8 mouse cellular contexts compared by ENCODE assay signal in genomic region chr11:84764527-84764961, GRCm38 (mm10). TPM values are rescaled to one million over a fixed set of nuclear protein-coding genes. Genes with fewer than 3 reads are reported as not detected.
DNase-seq lines count a peak whose midpoint lies in the region; ATAC-seq and TF ChIP-seq lines count a peak whose summit lies in the region.

No protein-coding gene starts in this region.

- no peak for ATAC-seq in forebrain, postnatal 0 days
- no peak for ATAC-seq in hindbrain, embryonic 14.5 days (ENCODE audit: low FRiP score)

- H3K27me3 ChIP-seq in forebrain, embryonic 10.5 days (ENCODE audit: poor library complexity, severe bottlenecking) = peaks cover 100% of the 10 kb centered on the region
- peaks cover 28% of the 10 kb centered on the region for H3K27me3 ChIP-seq in forebrain, postnatal 0 days (ENCODE audit: insufficient read depth, low read length)
- H3K27me3 ChIP-seq in hindbrain, embryonic 14.5 days (ENCODE audit: control insufficient read depth, insufficient read depth, low read length) = no peaks in the 10 kb centered on the region

- no peak for DNase-seq in forebrain, embryonic 10.5 days (ENCODE audit: extremely low spot score, low spot score)
- no peak for DNase-seq in forebrain, postnatal 0 days
- DNase-seq in embryo, embryonic 11 days = peak; percentile 59
- DNase-seq in hindbrain, embryonic 14.5 days (ENCODE audit: low spot score) = no peak
- peak; percentile 72 for DNase-seq in mesoderm, embryonic 11.5 days (ENCODE audit: low read depth, low spot score)
- no peak for DNase-seq in thymus, postnatal 36 days
- no peak for DNase-seq in frontal cortex, postnatal 36 days (ENCODE audit: low spot score in 2 of 2)
- no peak for DNase-seq in spleen, adult 12 weeks (ENCODE audit: low spot score)

- H3K4me3 ChIP-seq in forebrain, embryonic 10.5 days = peak overlapping the region; percentile 37
- no peak overlapping the region for H3K4me3 ChIP-seq in forebrain, postnatal 0 days (ENCODE audit: low read depth, low read length)
- no peak overlapping the region for H3K4me3 ChIP-seq in hindbrain, embryonic 14.5 days (replicated peaks; ENCODE audit: low read length)

- no peaks in the 10 kb centered on the region for H3K9me3 ChIP-seq in forebrain, embryonic 10.5 days
- H3K9me3 ChIP-seq in forebrain, postnatal 0 days (ENCODE audit: low read length) = no peaks in the 10 kb centered on the region
- H3K9me3 ChIP-seq in hindbrain, embryonic 14.5 days (ENCODE audit: control insufficient read depth, low read length) = no peaks in the 10 kb centered on the region

- H3K9ac ChIP-seq in forebrain, postnatal 0 days = no peak overlapping the region
- H3K9ac ChIP-seq in hindbrain, embryonic 14.5 days = no peak overlapping the region

- no peak for TF ChIP-seq CTCF in forebrain, postnatal 0 days (IDR thresholded peaks at IDR 0.05; ENCODE audit: low read depth)

- WGBS in forebrain, embryonic 10.5 days = 4% methylated on average over 21 of the region's 21 CpGs
- WGBS in forebrain, postnatal 0 days = 5% methylated on average over 20 of the region's 21 CpGs
- WGBS in hindbrain, embryonic 14.5 days = under 1% methylated on average over 21 of the region's 21 CpGs

- H3K27ac ChIP-seq in forebrain, embryonic 10.5 days = peak overlapping the region; percentile 56
- H3K27ac ChIP-seq in forebrain, postnatal 0 days (ENCODE audit: low read depth, low read length) = no peak overlapping the region
- H3K27ac ChIP-seq in hindbrain, embryonic 14.5 days = peak overlapping the region; percentile 45; the same call in 1 of the 2 replicates

- H3K36me3 ChIP-seq in forebrain, embryonic 10.5 days (replicated peaks) = no peaks in the 10 kb centered on the region
- no peaks in the 10 kb centered on the region for H3K36me3 ChIP-seq in forebrain, postnatal 0 days (ENCODE audit: insufficient read depth)
- no peaks in the 10 kb centered on the region for H3K36me3 ChIP-seq in hindbrain, embryonic 14.5 days (replicated peaks; ENCODE audit: control insufficient read depth, insufficient read depth)

- peaks cover 61% of the 10 kb centered on the region for H3K4me1 ChIP-seq in forebrain, embryonic 10.5 days
- H3K4me1 ChIP-seq in forebrain, postnatal 0 days (ENCODE audit: insufficient read depth) = peaks cover 6% of the 10 kb centered on the region; the same call in 1 of the 2 replicates
- H3K4me1 ChIP-seq in hindbrain, embryonic 14.5 days (replicated peaks; ENCODE audit: control insufficient read depth, insufficient read depth, low read length) = peaks cover 56% of the 10 kb centered on the region

- H3K4me2 ChIP-seq in forebrain, postnatal 0 days (ENCODE audit: low read depth) = no peak overlapping the region
- H3K4me2 ChIP-seq in hindbrain, embryonic 14.5 days (replicated peaks) = peak overlapping the region; percentile 38

RNA-seq across cellular contexts. Expression of gene Mrm1, which starts 54.8 kb away (rescaled TPM):
- 12.3 and 14.9 TPM in 2 replicates for polyA plus RNA-seq in forebrain, embryonic 10.5 days (2016; fragmentation: Nextera tagmentation; extraction: Ambion mirVana)
- total RNA-seq in forebrain, postnatal 0 days (2014; rRNA removed) = 14.6 and 18.2 TPM in 2 replicates
- 12.1 and 12.8 TPM in 2 replicates for polyA plus RNA-seq in forebrain, postnatal 0 days (2015; fragmentation: Nextera tagmentation; extraction: Ambion mirVana)
- 12.2 and 16.0 TPM in 2 replicates for polyA plus RNA-seq in hindbrain, embryonic 14.5 days (2014; fragmentation: Nextera tagmentation; extraction: Ambion mirVana)

Comparison
In these comparisons a context has a peak if more than half of its experiments do, and no peak if none do; other contexts are left out.
1. DNase-seq: peak in embryo, embryonic 11 days (single experiment) and mesoderm, embryonic 11.5 days (single experiment); none in forebrain, embryonic 10.5 days (single experiment), forebrain, postnatal 0 days (single experiment), hindbrain, embryonic 14.5 days (single experiment), thymus, postnatal 36 days (0 of 2), frontal cortex, postnatal 36 days (0 of 2) and spleen, adult 12 weeks (single experiment).